Mouse (Mus musculus) heart, postnatal 0 days (tissue): ENCODE results near the gene Fgf4. TPM values are rescaled to one million over a fixed set of nuclear protein-coding genes. Genes with fewer than 3 reads are reported as not detected.

Source experiments
- ATAC-seq: fragments of 200-750 bp; cut with Nextera tagmentation; 2 replicates; pipeline ENCODE4 v1.8.0; 2017; ENCODE audit warnings: low read depth, moderate number of reproducible peaks, moderate library complexity; ENCODE audit not compliant: insufficient read depth
- DNase-seq: peaks from one replicate; pipeline ENCODE4 v3.0.0-alpha.2; 2016; ENCODE audit warnings: low spot score
- H3K27ac ChIP-seq: fragments of 300-500 bp; sonication (generic); 2 replicates; pipeline ENCODE4 v1.5.1; 2014; ENCODE audit warnings: low read depth, mild to moderate bottlenecking
- H3K27me3 ChIP-seq: fragments of 300-500 bp; sonication (generic); 2 replicates; pipeline ENCODE4 v1.6.1; 2014; ENCODE audit warnings: low read length, mixed read lengths; ENCODE audit not compliant: control insufficient read depth, insufficient read depth
- H3K36me3 ChIP-seq: fragments of 300-500 bp; sonication (generic); replicated peaks from 2 replicates; pipeline ENCODE4 v1.6.1; 2014; ENCODE audit warnings: low read length, mixed read lengths; ENCODE audit not compliant: control insufficient read depth, insufficient read depth
- H3K4me1 ChIP-seq: fragments of 300-500 bp; sonication (generic); 2 replicates; pipeline ENCODE4 v1.6.1; 2014; ENCODE audit warnings: antibody characterized with exemption; ENCODE audit not compliant: control insufficient read depth, insufficient read depth
- H3K4me2 ChIP-seq: fragments of 300-500 bp; sonication (generic); 2 replicates; pipeline ENCODE4 v1.6.1; 2014; ENCODE audit warnings: low read depth, mild to moderate bottlenecking, low read length, moderate library complexity
- H3K4me3 ChIP-seq: fragments of 300-500 bp; sonication (generic); 2 replicates; pipeline ENCODE4 v1.5.1; 2014; ENCODE audit warnings: low read depth, low read length
- H3K9ac ChIP-seq: fragments of 300-500 bp; sonication (generic); replicated peaks from 2 replicates; pipeline ENCODE4 v1.6.1; 2014; ENCODE audit warnings: low read depth, low read length, mixed read lengths
- H3K9me3 ChIP-seq: fragments of 300-500 bp; sonication (generic); replicated peaks from 2 replicates; pipeline ENCODE4 v1.6.1; 2016; ENCODE audit warnings: low read length; ENCODE audit not compliant: control insufficient read depth
- CTCF ChIP-seq: IDR thresholded peaks from 2 replicates; pipeline ENCODE4 v1.5.1; 2016; ENCODE audit warnings: antibody characterized with exemption, control low read depth, low read depth
- EP300 ChIP-seq: IDR thresholded peaks from 2 replicates; pipeline ENCODE4 v1.6.1; 2016; ENCODE audit warnings: antibody characterized with exemption, low read depth
- WGBS: fragments of 180-500 bp; shearing (Covaris S2); extraction: QIAGEN DNeasy Blood & Tissue Kit; methylation state at CpG from one replicate; pipeline ENCODE4 v1.1.7; 2014; 5-methylcytosine and 5-hydroxymethylcytosine counted together
- polyA plus RNA-seq: library from polyadenylated mRNA; unstranded; fragments of >200 nt; fragmentation: Nextera tagmentation; extraction: Ambion mirVana; gene quantifications from 2 replicates; pipeline ENCODE4 v1.2.1, GENCODE M21; 2015
- total RNA-seq: library from RNA; depleted of rRNA; stranded (reverse); fragments of >200 nt; gene quantifications from 2 replicates; pipeline ENCODE4 v1.2.3, GENCODE M21; 2014; ENCODE audit warnings: low replicate concordance

The Fgf4 gene
- total and polyA plus RNA-seq, 2 experiments from 2014 or later = not detected

- DNase-seq = peak; percentile 26
- H3K9ac ChIP-seq = no peak overlapping the region
- no peak overlapping the region for H3K4me3 ChIP-seq
- no peaks in the 10 kb centered on the region for H3K36me3 ChIP-seq
- H3K4me2 ChIP-seq = peak overlapping the region; percentile 39; the same call in 1 of the 2 replicates
- H3K9me3 ChIP-seq = peaks cover 4% of the 10 kb centered on the region; the same call in 1 of the 2 replicates
- 10% methylated on average over 28 of the region's 28 CpGs for WGBS
- H3K27me3 ChIP-seq = 0 out of 2 replicates have a peak, but pooled peaks cover 5% of the 10 kb centered on the region
- ATAC-seq = peak; percentile 50; the same call in 1 of the 2 replicates
- no peak overlapping the region for H3K27ac ChIP-seq
- no peaks in the 10 kb centered on the region for H3K4me1 ChIP-seq
- TF ChIP-seq EP300 (no peak), CTCF (peak; percentile 69)
Measured at GRCm38 (mm10) chr7:144906708-144907397, 59.7 kb downstream of the Fgf4 start.

- Histone ChIP-seq H3K36me3 (no peaks in the 10 kb centered on the region), H3K9ac (no peak overlapping the region), H3K27me3 (no peaks in the 10 kb centered on the region), H3K4me2 (no peak overlapping the region), H3K4me1 (no peaks in the 10 kb centered on the region), H3K27ac (no peak overlapping the region), H3K4me3 (no peak overlapping the region), H3K9me3 (peaks cover 4% of the 10 kb centered on the region; the same call in 1 of the 2 replicates)
- DNase-seq = peak; percentile 57
- peak; percentile 65; the same call in 1 of the 2 replicates for ATAC-seq
- WGBS = 7% methylated on average over 8 of the region's 8 CpGs
- peak; percentile 47 for TF ChIP-seq CTCF
- TF ChIP-seq EP300 = no peak
Measured at GRCm38 (mm10) chr7:144907793-144908192, 60.6 kb downstream of the Fgf4 start.

- DNase-seq = no peak
- WGBS = 32% methylated on average over 7 of the region's 7 CpGs
Measured at GRCm38 (mm10) chr7:144908705-144909104, 61.5 kb downstream of the Fgf4 start.

GRCm38 (mm10) chr7:144911121-144911520 is 64.0 kb downstream of the Fgf4 start:
- ATAC-seq (no peak), DNase-seq (no peak)
- Histone ChIP-seq H3K9ac (no peak overlapping the region), H3K27ac (no peak overlapping the region), H3K27me3 (no peaks in the 10 kb centered on the region), H3K36me3 (no peaks in the 10 kb centered on the region), H3K4me1 (peaks cover 5% of the 10 kb centered on the region), H3K4me3 (no peak overlapping the region), H3K9me3 (no peaks in the 10 kb centered on the region), H3K4me2 (no peak overlapping the region)
- WGBS = 79% methylated on average over 1 of the region's 1 CpGs
- TF ChIP-seq EP300 = no peak

More at GRCm38 (mm10) chr7:144908705-144909104, 61.5 kb downstream of the Fgf4 start:
- no peak overlapping the region for H3K27ac ChIP-seq
- no peak for ATAC-seq
- H3K4me3 ChIP-seq = no peak overlapping the region
- H3K36me3 ChIP-seq = no peaks in the 10 kb centered on the region
- H3K4me1 ChIP-seq = no peaks in the 10 kb centered on the region
- no peak overlapping the region for H3K9ac ChIP-seq
- peaks cover 4% of the 10 kb centered on the region; the same call in 1 of the 2 replicates for H3K9me3 ChIP-seq
- TF ChIP-seq CTCF (no peak), EP300 (no peak)
- H3K4me2 ChIP-seq = no peak overlapping the region
- no peaks in the 10 kb centered on the region for H3K27me3 ChIP-seq

- H3K4me2 ChIP-seq = no peak overlapping the region
- H3K9me3 ChIP-seq = no peaks in the 10 kb centered on the region
- no peak overlapping the region for H3K9ac ChIP-seq
- no peak for DNase-seq
- no peak overlapping the region for H3K27ac ChIP-seq
- H3K4me1 ChIP-seq = peaks cover 5% of the 10 kb centered on the region
- no peaks in the 10 kb centered on the region for H3K27me3 ChIP-seq
- no peak for ATAC-seq
- TF ChIP-seq CTCF (no peak), EP300 (no peak)
- WGBS = 82% methylated on average over 4 of the region's 4 CpGs
- no peak overlapping the region for H3K4me3 ChIP-seq
- peaks cover 6% of the 10 kb centered on the region; the same call in 1 of the 2 replicates for H3K36me3 ChIP-seq
Measured at GRCm38 (mm10) chr7:144912897-144913296, 65.7 kb downstream of the Fgf4 start.
